Mouse (Mus musculus) hematopoietic multipotent progenitor cell, adult 10-12 weeks (in vitro differentiated cells): ENCODE measurements around the gene Gemin6. TPM values are rescaled to one million over a fixed set of nuclear protein-coding genes. Genes with fewer than 3 reads are reported as not detected.

ENCODE experiments used
- polyA plus RNA-seq: library from polyadenylated mRNA; stranded (reverse); fragments of >175 nt; gene quantifications from 2 replicates; pipeline ENCODE4 v1.2.3, GENCODE M21; 2012; ENCODE audit warnings: low replicate concordance

The Gemin6 gene
- 0.56 TPM in 1 of 2 replicates, not detected in the other for polyA plus RNA-seq

GRCm38 (mm10) chr17:80224326-80225116, at the start of gene Gemin6:
Gene Gemin6 (plus strand): TSS chr17:80224441.

GRCm38 (mm10) chr17:80206671-80207581, 17.3 kb upstream of the Gemin6 start, which contains the start of the genes Srsf7 and Ttc39d:
Gene Srsf7 (minus strand): TSS chr17:80207307.
Gene Ttc39d (plus strand): TSS chr17:80207460.

Other genes with a start within 250 kb of the Gemin6 start
- 9.4 and 25.5 TPM in 2 replicates for gene Hnrnpll, start 162.1 kb upstream of the Gemin6 start, polyA plus RNA-seq
- 0.48 and 0.63 TPM in 2 replicates for gene Galm, start 97.0 kb upstream of the Gemin6 start, polyA plus RNA-seq
- 5.6 and 102 TPM in 2 replicates for gene Srsf7, start 17.1 kb upstream of the Gemin6 start, polyA plus RNA-seq
- gene Ttc39d, start 17.0 kb upstream of the Gemin6 start, polyA plus RNA-seq: not detected in 2 replicates
- 0.97 and 1.5 TPM in 2 replicates for gene Morn2, start 65.8 kb downstream of the Gemin6 start, polyA plus RNA-seq
- gene Dhx57, start 66.0 kb downstream of the Gemin6 start, polyA plus RNA-seq: 17.9 and 18.1 TPM in 2 replicates
- gene Arhgef33, start 83.0 kb downstream of the Gemin6 start, polyA plus RNA-seq: 0.38 and 1.2 TPM in 2 replicates
- not detected in 2 replicates for gene Gm10190, start 149.1 kb downstream of the Gemin6 start, polyA plus RNA-seq